Mouse (Mus musculus) midbrain, embryonic 13.5 days (tissue): ENCODE measurements at regions not wholly inside any gene's neighbourhood (a gene's known extent, or its start where the extent isn't known, plus 50 kb on each side); places are given as distances from the start of the nearest gene placed in this dataset.
A peak's percentile ranks its signal among the peaks of the same experiment; 100 is the strongest.

ENCODE experiments used
- ATAC-seq: fragments of 200-750 bp; cut with Nextera tagmentation; 2 replicates; pipeline ENCODE4 v1.8.0; 2017; ENCODE audit warnings: mild to moderate bottlenecking, moderate TSS enrichment, moderate library complexity
- H3K27ac ChIP-seq: fragments of 300-500 bp; sonication (generic); 2 replicates; pipeline ENCODE4 v1.5.1; 2015; ENCODE audit warnings: inconsistent platforms, mild to moderate bottlenecking, moderate library complexity
- H3K27me3 ChIP-seq: fragments of 300-500 bp; sonication (generic); 2 replicates; pipeline ENCODE4 v1.6.1; 2015; ENCODE audit warnings: mild to moderate bottlenecking, inconsistent platforms
- H3K36me3 ChIP-seq: fragments of 300-500 bp; sonication (generic); 2 replicates; pipeline ENCODE4 v1.6.1; 2015; ENCODE audit warnings: mild to moderate bottlenecking, inconsistent platforms
- H3K4me1 ChIP-seq: fragments of 300-500 bp; sonication (generic); replicated peaks from 2 replicates; pipeline ENCODE4 v1.6.1; 2015; ENCODE audit warnings: inconsistent platforms
- H3K4me2 ChIP-seq: fragments of 300-500 bp; sonication (generic); replicated peaks from 2 replicates; pipeline ENCODE4 v1.6.1; 2015; ENCODE audit warnings: moderate library complexity, mild to moderate bottlenecking, inconsistent platforms
- H3K4me3 ChIP-seq: fragments of 300-500 bp; sonication (generic); replicated peaks from 2 replicates; pipeline ENCODE4 v1.5.1; 2015; ENCODE audit warnings: mild to moderate bottlenecking, inconsistent platforms
- H3K9ac ChIP-seq: fragments of 300-500 bp; sonication (generic); replicated peaks from 2 replicates; pipeline ENCODE4 v1.6.1; 2015; ENCODE audit warnings: mild to moderate bottlenecking, inconsistent platforms
- H3K9me3 ChIP-seq: fragments of 300-500 bp; sonication (generic); 2 replicates; pipeline ENCODE4 v1.6.1; 2016; ENCODE audit warnings: mild to moderate bottlenecking, inconsistent platforms
- WGBS: fragments of 180-500 bp; shearing (Covaris S2); methylation state at CpG from one replicate; pipeline ENCODE4 v1.1.7; 2015; 5-methylcytosine and 5-hydroxymethylcytosine counted together

GRCm38 (mm10) chr3:35208526-35208925 lies 545.4 kb upstream of the Atp11b start:
- Histone ChIP-seq H3K27me3 (no peaks in the 10 kb centered on the region), H3K36me3 (no peaks in the 10 kb centered on the region), H3K4me3 (no peak overlapping the region), H3K9me3 (no peaks in the 10 kb centered on the region), H3K4me2 (no peak overlapping the region), H3K9ac (no peak overlapping the region), H3K27ac (no peak overlapping the region), H3K4me1 (no peaks in the 10 kb centered on the region)
- WGBS = 90% methylated on average over 5 of the region's 5 CpGs
- ATAC-seq = no peak

GRCm38 (mm10) chr3:35219394-35219793 lies 534.5 kb upstream of the Atp11b start:
- H3K9ac ChIP-seq = no peak overlapping the region
- H3K36me3 ChIP-seq = no peaks in the 10 kb centered on the region
- H3K27ac ChIP-seq = no peak overlapping the region
- H3K27me3 ChIP-seq = no peaks in the 10 kb centered on the region
- no peak overlapping the region for H3K4me3 ChIP-seq
- peaks cover 14% of the 10 kb centered on the region for H3K4me1 ChIP-seq
- 83% methylated on average over 6 of the region's 6 CpGs for WGBS
- no peak for ATAC-seq
- H3K9me3 ChIP-seq = no peaks in the 10 kb centered on the region
- no peak overlapping the region for H3K4me2 ChIP-seq

GRCm38 (mm10) chr3:35221183-35221582 lies 532.7 kb upstream of the Atp11b start:
- ATAC-seq = no peak

GRCm38 (mm10) chr3:35222251-35222650 lies 531.7 kb upstream of the Atp11b start:
- H3K27ac ChIP-seq = no peak overlapping the region
- H3K4me3 ChIP-seq = no peak overlapping the region
- H3K4me1 ChIP-seq = peaks cover 17% of the 10 kb centered on the region
- 55% methylated on average over 2 of the region's 2 CpGs for WGBS
- H3K9ac ChIP-seq = no peak overlapping the region
- H3K4me2 ChIP-seq = no peak overlapping the region
- H3K9me3 ChIP-seq = no peaks in the 10 kb centered on the region
- H3K27me3 ChIP-seq = 0 out of 2 replicates have a peak, but pooled peaks cover 3% of the 10 kb centered on the region
- ATAC-seq = no peak
- H3K36me3 ChIP-seq = no peaks in the 10 kb centered on the region

More at GRCm38 (mm10) chr3:35221183-35221582, 532.7 kb upstream of the Atp11b start:
- H3K36me3 ChIP-seq = no peaks in the 10 kb centered on the region
- no peaks in the 10 kb centered on the region for H3K9me3 ChIP-seq
- 33% methylated on average over 3 of the region's 3 CpGs for WGBS
- no peak overlapping the region for H3K4me3 ChIP-seq
- no peak overlapping the region for H3K9ac ChIP-seq
- peaks cover 17% of the 10 kb centered on the region for H3K4me1 ChIP-seq
- no peak overlapping the region for H3K27ac ChIP-seq
- H3K4me2 ChIP-seq = no peak overlapping the region
- 0 out of 2 replicates have a peak, but pooled peaks cover 3% of the 10 kb centered on the region for H3K27me3 ChIP-seq

- Histone ChIP-seq H3K36me3 (no peaks in the 10 kb centered on the region), H3K27ac (no peak overlapping the region), H3K9me3 (no peaks in the 10 kb centered on the region), H3K4me2 (peak overlapping the region; percentile 17; the same call in 1 of the 2 replicates), H3K27me3 (0 out of 2 replicates have a peak, but pooled peaks cover 3% of the 10 kb centered on the region), H3K4me3 (no peak overlapping the region), H3K4me1 (peaks cover 17% of the 10 kb centered on the region), H3K9ac (no peak overlapping the region)
- 24% methylated on average over 12 of the region's 12 CpGs for WGBS
- ATAC-seq = peak; percentile 77; the same call in 1 of the 2 replicates
Measured at GRCm38 (mm10) chr3:35225051-35225701, 528.7 kb upstream of the Atp11b start.

GRCm38 (mm10) chr3:35225774-35226365 lies 528.0 kb upstream of the Atp11b start:
- H3K9ac ChIP-seq = no peak overlapping the region
- ATAC-seq = no peak
- no peaks in the 10 kb centered on the region for H3K9me3 ChIP-seq
- H3K4me1 ChIP-seq = peaks cover 17% of the 10 kb centered on the region
- 68% methylated on average over 3 of the region's 3 CpGs for WGBS
- 0 out of 2 replicates have a peak, but pooled peaks cover 3% of the 10 kb centered on the region for H3K27me3 ChIP-seq
- no peak overlapping the region for H3K4me2 ChIP-seq
- H3K36me3 ChIP-seq = no peaks in the 10 kb centered on the region
- H3K4me3 ChIP-seq = no peak overlapping the region
- no peak overlapping the region for H3K27ac ChIP-seq

GRCm38 (mm10) chr3:35231158-35231928 lies 522.6 kb upstream of the Atp11b start:
- Histone ChIP-seq H3K27me3 (no peaks in the 10 kb centered on the region), H3K4me1 (peaks cover 10% of the 10 kb centered on the region; the same call in 1 of the 2 replicates), H3K27ac (no peak overlapping the region), H3K4me3 (no peak overlapping the region), H3K9me3 (no peaks in the 10 kb centered on the region), H3K4me2 (no peak overlapping the region), H3K9ac (no peak overlapping the region), H3K36me3 (no peaks in the 10 kb centered on the region)
- WGBS = 93% methylated on average over 10 of the region's 10 CpGs
- ATAC-seq = no peak

- Histone ChIP-seq H3K27me3 (no peaks in the 10 kb centered on the region), H3K4me1 (peaks cover 10% of the 10 kb centered on the region; the same call in 1 of the 2 replicates), H3K4me3 (no peak overlapping the region), H3K9me3 (no peaks in the 10 kb centered on the region), H3K36me3 (no peaks in the 10 kb centered on the region), H3K27ac (no peak overlapping the region), H3K4me2 (no peak overlapping the region), H3K9ac (no peak overlapping the region)
- WGBS = 75% methylated on average over 1 of the region's 1 CpGs
- no peak for ATAC-seq
Measured at GRCm38 (mm10) chr3:35232487-35232886, 521.4 kb upstream of the Atp11b start.

- H3K4me3 ChIP-seq = no peak overlapping the region
- no peaks in the 10 kb centered on the region for H3K27me3 ChIP-seq
- no peaks in the 10 kb centered on the region for H3K9me3 ChIP-seq
- ATAC-seq = no peak
- H3K4me2 ChIP-seq = no peak overlapping the region
- no peaks in the 10 kb centered on the region for H3K36me3 ChIP-seq
- no peak overlapping the region for H3K9ac ChIP-seq
- peaks cover 10% of the 10 kb centered on the region; the same call in 1 of the 2 replicates for H3K4me1 ChIP-seq
- no peak overlapping the region for H3K27ac ChIP-seq
- WGBS = 90% methylated on average over 3 of the region's 3 CpGs
Measured at GRCm38 (mm10) chr3:35235066-35235465, 518.8 kb upstream of the Atp11b start.

GRCm38 (mm10) chr3:35235772-35236171 lies 518.1 kb upstream of the Atp11b start:
- Histone ChIP-seq H3K9me3 (no peaks in the 10 kb centered on the region), H3K36me3 (no peaks in the 10 kb centered on the region), H3K4me1 (peaks cover 10% of the 10 kb centered on the region; the same call in 1 of the 2 replicates), H3K9ac (no peak overlapping the region), H3K27me3 (no peaks in the 10 kb centered on the region), H3K4me2 (no peak overlapping the region), H3K27ac (no peak overlapping the region), H3K4me3 (no peak overlapping the region)
- 64% methylated on average over 5 of the region's 5 CpGs for WGBS
- no peak for ATAC-seq

GRCm38 (mm10) chr3:35237342-35237741 lies 516.6 kb upstream of the Atp11b start:
- Histone ChIP-seq H3K4me3 (no peak overlapping the region), H3K27me3 (no peaks in the 10 kb centered on the region), H3K4me1 (peaks cover 13% of the 10 kb centered on the region), H3K9me3 (no peaks in the 10 kb centered on the region), H3K9ac (no peak overlapping the region), H3K27ac (no peak overlapping the region), H3K4me2 (no peak overlapping the region), H3K36me3 (no peaks in the 10 kb centered on the region)
- no peak for ATAC-seq
- WGBS = 89% methylated on average over 6 of the region's 6 CpGs

- no peak overlapping the region for H3K27ac ChIP-seq
- no peak overlapping the region for H3K9ac ChIP-seq
- no peak for ATAC-seq
Measured at GRCm38 (mm10) chr3:35242349-35242748, 511.6 kb upstream of the Atp11b start.

More at GRCm38 (mm10) chr3:35242349-35242748, 511.6 kb upstream of the Atp11b start:
- Histone ChIP-seq H3K27me3 (no peaks in the 10 kb centered on the region), H3K4me3 (no peak overlapping the region), H3K9me3 (no peaks in the 10 kb centered on the region), H3K4me2 (no peak overlapping the region), H3K36me3 (no peaks in the 10 kb centered on the region), H3K4me1 (peaks cover 38% of the 10 kb centered on the region)
- 22% methylated on average over 6 of the region's 6 CpGs for WGBS
